Mouse (Mus musculus): ENCODE measurements around the gene Plpp7.

Gene Plpp7

DNA sequence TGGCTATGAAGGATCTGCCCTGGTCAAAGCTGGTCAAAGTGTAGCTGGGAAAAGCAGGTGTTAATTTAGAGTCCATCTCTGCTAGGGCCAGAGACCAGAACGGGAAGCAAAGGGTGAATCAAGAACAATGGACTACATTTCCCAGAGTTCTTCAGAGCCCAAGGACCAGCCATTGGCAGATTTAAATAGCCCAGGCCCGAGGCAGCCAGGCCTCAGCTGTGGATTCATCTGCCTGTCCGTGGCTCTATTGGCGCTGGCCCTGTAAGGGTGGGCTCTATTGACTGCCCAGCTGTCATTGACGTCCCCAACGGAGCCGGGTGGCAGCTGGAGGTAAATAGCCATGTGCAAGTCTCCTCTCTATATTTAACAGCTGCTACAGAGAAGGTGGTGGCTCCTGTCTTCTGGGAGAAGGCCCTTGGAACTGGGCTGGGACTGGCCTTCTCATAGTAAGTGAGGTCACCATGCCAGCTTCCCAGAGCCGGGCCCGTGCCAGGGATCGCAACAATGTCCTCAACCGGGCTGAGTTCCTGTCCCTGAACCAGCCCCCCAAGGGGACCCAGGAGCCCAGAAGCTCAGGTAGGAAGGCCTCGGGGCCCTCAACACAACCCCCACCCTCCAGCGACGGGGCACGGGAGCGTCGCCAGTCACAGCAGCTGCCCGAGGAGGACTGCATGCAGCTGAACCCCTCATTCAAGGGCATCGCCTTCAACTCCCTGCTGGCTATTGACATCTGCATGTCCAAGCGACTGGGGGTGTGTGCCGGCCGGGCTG is at the start of gene Plpp7:
Gene Plpp7, plus strand, starts transcription at position 178 of the 771 bp plus-strand sequence.
- no peak for DNase-seq (ENCODE audit: low spot score in 2 of 2)

DNA sequence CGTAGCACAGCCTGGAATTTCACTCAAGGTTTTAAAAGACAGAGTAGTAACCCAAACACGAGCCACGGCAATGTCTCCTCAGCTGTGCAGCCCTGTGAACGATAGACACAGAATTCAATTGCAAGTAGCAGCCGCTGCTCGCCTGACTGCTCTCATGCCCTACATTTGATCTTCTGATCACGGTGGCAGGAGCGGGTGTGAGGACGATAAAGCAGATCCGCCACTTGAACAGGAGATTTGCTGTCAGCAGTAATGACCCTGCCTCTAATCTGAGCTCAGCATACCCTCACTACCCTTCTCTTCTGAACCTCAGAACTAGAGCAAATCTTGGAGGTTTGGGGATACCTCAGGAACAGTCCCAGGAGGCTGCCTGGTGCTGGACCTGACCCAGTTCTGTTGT is 49.3 kb upstream of the Plpp7 start:
- no peak for DNase-seq (ENCODE audit: low spot score in 2 of 2)

DNA sequence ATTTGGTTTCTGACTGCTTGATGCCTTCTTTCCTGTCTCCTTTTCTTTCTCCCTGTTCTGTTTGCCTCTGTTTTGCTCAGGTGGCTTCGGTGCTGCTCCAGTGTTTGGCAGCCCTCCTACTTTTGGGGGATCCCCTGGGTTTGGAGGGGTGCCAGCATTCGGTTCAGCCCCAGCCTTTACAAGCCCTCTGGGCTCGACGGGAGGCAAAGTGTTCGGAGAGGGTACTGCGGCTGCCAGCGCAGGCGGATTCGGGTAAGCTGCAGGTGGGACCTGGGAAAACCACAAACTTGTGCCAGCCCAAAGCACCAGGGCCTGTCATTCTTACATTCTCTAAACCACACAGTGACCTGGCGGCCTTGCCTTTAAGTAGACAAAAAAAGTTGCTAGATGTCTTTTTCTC is 48.0 kb upstream of the Plpp7 start:
- peak in 1 of 2 experiments; percentile 29 for DNase-seq (ENCODE audit: low spot score in 2 of 2)

DNA sequence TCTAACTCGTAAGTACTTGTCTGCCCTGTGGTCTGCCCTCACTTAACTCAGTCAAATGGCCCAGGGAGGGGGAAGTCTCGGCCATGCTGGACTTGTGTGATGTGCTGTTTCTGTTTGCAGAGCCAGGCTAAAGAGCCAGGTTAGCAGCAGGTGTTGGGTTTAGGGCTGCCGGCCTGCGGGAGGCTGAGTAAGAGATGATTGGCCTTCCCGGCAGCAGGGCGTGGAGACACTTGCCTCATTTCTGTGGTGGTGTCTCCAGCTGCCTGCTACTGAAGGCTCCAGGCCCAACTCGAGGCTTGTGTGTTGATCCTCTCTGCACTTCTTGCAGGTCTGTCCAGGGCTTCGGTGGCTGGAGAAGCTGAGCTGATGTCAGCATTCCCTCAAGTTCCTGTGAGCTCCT is 43.5 kb upstream of the Plpp7 start:
- DNase-seq (ENCODE audit: low spot score in 2 of 2), result no peak

DNA sequence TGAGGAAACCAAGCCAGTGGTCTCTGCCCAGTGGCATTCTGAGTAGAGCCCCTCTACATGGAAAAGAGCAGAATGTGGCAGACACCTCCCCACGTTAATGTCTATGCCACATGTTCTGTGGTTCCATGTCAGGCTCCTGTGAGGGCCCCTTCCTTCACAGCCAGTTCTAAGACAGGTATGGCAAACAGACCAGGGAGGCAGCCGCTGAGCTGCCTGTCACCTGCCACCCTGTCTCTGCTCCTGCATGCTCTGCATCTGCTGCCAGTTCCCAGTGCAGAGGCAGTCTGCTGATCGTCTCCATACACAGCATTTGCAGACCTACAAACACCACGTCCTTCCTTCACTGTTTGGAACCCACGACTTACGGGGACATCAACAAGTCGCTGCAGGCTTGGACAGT is 42.9 kb upstream of the Plpp7 start:
- no peak for DNase-seq (ENCODE audit: low spot score in 2 of 2)

DNA sequence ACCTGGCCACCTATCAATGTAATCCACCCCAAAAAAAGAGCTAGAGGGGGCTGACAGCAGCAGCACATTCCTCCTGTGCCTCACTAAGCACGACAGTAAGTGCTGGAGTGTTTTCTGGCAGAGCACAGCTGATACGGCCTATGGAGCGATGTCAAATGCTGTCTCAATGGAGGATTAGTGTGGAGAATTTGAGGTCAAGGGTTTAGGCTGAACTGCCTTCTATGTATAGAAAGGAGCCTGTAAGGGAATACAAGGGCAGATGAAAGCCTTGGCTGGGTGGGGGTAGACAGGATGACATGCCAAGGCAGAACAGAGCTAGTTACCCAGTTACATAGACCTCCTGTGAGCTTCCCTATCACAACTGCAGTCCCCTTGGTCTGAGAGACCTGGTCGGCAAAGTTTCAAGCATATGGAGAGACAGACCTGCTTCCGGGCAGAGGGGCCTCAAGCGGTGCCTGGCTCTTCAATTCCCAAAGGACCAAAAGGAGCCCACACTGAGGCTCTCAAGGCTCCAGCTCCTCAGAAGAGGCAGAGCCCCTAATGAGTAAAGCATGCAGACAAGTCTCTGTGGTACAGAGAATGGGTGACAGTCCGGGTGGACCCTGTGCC is 39.9 kb upstream of the Plpp7 start:
- DNase-seq (ENCODE audit: low spot score in 2 of 2), result no peak

DNA sequence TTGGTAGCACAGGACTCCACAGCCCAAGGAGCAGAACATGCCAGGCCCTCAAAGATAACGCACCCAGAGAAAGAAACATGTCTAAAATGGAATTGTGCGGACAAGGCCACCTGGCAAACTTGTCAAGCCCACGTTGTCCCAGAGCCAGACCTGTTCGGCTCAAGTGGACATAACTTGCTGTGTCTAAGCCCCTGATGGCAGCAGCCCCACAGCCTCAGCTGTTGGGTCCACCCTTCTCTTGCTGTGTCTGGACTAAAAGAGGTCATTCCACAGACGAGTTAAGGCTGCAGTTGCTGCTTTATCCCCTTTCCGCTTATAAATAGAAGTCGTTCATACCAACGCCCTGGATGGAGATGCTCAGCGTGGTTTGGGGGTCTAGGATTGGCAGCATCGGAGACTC is 38.8 kb upstream of the Plpp7 start:
- DNase-seq (ENCODE audit: low spot score in 2 of 2), result no peak

DNA sequence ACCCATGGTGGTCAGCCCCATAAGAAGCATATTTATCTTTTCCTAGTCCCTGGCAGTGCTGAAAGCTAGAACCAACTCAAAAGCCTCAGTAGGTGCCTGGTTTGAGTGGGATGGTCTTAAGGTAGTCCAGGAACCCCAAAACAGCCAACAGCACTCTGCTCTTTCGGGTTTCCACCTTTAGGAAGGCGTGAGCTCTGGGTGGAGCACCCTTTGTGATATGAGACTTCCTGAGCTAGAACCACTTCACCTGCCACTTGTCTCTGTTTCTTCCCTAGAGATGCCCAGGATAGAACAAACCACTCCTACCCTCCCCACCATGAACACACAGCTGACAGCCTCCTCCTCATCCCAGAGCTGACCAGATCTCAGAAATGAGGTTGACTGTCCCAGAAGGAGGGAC is 38.0 kb upstream of the Plpp7 start:
- DNase-seq (ENCODE audit: low spot score in 2 of 2), result peak; percentile 45 to 46

DNA sequence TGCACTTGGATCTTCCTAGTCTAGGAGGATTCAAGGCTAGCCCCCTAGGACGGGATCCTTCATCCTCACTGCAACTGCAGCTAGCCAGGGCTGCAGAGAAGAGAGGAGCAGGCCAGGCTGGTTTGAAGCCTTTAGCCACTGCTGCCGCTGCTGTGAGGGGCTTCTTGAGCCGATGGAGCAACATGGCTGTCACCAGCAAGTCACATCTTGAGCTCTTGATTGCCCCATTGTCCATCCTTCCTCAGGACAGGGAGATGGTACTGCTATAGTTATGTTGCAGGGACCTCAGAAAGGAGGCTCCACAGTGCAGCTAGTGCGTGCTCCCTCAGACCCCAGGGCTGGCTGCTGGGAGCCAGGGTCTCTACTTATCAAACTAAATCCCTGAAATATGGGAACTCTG is 37.5 kb upstream of the Plpp7 start:
- no peak for DNase-seq (ENCODE audit: low spot score in 2 of 2)

DNA sequence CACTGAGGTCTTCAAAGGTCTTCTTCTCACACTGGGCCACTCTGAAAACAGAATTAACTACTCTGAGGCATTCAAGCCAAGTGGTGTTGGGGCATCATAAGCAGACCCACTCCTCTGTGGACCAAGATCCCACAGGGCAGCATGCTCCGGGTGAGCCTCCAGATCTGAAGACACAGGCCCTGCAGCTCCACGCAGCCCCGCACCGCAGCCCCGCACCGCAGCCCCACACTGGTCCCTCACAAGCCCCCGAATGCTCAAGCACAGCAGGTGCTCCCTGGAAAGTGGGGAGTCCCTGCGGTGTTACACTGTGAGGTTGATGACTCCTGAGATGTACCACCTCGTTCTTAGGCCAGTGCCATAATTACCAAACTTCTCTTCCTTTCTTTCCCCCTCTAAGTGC is 37.1 kb upstream of the Plpp7 start:
- DNase-seq (ENCODE audit: low spot score in 2 of 2), result no peak

DNA sequence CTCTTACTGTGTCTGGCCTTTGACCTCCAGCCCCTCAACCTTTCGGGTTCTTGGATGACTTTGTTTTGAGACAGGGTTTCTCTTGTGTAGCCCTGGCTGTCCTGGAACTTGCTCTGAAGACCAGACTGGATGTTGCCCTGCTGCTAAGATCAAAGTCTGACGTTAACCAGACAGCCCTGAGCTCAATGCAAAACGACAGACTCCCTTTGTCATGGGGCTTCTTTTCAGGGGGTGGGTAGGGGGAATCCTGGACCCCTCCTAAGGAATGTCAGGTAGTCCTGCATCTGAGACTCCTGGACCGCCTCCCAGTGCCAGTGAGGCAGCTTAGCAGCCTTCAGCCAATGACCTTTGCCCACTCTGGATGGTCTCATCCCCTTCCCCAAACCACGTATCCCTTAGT is 36.6 kb upstream of the Plpp7 start:
- DNase-seq (ENCODE audit: low spot score in 2 of 2), result no peak

DNA sequence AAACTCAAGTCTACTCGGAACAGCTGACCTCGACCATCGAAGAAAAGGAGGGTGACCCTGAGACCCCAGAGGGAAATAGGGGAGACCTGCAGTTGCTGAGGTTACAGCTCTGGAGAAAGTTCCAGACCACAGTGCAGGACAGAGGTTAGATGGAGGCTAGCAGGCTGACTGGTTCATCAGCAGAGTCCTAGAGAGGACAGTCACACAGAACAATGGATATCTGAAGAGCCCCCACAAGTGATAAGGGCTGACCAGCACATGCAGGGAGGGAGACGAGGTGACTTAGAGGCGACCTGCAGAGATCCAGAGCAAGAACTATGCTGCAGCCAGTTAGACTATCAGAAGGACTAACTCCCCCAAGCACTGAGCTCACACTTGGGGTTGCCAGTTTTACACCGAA is 35.7 kb upstream of the Plpp7 start:
- no peak for DNase-seq (ENCODE audit: low spot score in 2 of 2)

DNA sequence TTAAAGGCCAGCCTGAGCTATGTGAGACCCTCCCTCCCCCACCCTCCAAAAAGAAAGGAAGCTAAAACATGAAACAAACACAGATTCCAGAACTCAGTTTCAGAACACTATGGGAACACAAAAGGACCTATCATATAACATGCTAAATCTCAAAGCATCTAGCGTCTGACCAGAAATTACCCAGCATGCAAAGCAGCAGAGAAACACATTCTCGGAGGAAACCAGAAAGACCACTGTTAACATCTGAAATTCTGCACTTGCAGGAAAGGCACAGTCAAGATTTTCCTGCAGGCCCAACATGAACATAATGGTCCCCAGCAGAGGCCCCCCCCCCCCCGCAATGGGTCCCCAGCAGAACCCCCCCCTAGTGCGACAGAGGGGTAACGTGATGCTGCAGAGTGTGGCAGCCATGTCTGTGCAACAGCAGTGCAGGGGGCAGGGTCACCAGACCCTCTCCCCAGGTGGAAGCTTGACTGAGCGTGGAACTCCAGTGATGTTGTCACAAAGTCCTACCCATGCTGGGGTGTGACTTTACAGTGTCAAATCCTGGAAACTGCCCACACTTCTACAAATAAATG is 35.0 kb upstream of the Plpp7 start:
- no peak for DNase-seq (ENCODE audit: low spot score in 2 of 2)

DNA sequence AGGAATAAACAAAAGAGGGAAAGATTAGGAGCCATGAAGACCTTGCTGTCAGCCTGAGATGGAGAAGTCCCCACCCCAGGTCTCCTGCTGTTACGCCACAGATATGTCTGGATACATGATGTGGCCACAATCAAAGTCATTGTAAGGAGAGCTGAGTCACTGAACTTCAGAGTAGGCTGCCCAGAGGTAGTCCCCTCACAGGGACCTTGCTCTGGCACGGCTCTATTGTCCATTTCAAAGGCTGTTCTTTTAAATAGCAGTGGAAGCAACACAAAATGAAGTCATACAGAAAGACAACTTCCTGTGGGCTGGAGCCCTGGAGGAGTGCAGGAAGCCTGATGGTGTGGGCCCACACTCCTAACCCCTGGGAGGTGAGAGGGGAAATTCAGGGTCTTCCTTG is 34.1 kb upstream of the Plpp7 start:
- no peak for DNase-seq (ENCODE audit: low spot score in 2 of 2)

DNA sequence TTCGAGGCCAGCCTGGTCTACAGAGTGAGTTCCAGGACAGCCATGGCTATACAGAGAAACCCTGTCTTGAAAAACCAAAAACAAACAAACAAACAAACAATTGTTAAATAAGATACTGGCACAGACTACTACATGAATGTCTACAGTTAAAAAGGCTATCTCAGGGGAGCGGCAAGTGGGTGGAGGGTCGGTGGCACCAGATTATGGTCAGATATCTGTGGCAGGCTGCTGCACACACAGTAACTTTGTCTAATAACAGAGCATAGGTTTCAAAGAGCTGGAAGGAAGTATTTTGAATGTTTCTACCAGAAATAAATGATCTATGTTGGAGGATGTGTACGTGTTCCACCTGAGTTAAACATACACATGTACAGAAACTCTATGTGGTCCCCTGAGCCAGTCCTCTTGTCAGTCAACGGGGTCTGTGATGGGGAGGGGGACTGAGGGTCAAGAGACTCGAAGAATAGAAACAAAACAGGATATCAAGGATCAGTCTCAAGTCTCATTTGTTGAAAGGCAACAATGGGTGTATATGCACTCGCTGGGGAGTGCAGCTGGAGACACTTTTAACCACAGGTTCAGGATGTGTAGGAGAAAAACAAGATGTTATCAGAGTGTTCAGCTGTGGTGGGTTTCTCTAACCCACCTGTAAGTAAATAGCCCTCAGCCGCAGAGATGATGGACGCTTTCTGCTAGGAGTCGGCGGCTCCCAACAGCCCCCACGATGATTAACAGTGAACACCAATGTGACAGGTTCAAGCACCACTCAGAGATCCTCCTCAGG is 33.4 kb upstream of the Plpp7 start:
- DNase-seq (ENCODE audit: low spot score in 2 of 2), result peak in 1 of 2 experiments; percentile 41

DNA sequence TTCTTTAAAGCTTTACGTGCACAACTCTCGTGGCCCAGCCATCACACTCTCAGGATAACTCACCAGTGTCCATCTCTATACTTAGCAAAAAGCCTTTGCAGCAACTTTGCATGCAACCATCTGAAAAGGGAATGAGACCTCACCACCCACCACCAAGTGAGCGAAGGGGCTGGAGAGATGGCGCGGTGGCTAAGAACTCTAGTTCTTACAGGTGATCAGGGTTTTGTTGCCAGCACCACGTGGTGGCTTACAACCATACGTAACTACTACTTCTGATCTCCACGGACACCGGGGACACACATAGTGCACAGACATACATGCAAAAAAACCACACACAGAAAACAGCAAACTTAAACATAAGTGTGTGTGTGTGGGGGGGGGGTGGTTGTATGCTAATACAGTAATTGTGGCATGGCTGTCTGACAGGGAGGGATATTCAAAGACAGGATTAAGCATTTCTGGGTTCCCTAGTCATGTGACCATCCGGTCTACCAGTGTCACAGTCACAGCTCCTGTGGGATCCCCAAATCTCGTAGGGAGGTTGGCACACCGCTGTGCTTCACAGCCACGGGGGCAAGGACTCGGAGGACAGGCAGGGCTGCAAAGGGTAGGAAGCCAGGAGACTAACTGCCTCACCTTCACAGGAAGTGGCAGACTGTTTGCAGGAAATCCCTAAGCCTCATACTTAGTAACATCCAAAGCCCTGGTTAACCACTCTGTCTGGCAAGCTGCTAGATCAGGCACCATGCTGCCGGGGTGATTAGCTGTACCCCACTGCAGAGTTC is 32.5 kb upstream of the Plpp7 start:
- peak; percentile 56 for DNase-seq (ENCODE audit: low spot score in 2 of 2)

DNA sequence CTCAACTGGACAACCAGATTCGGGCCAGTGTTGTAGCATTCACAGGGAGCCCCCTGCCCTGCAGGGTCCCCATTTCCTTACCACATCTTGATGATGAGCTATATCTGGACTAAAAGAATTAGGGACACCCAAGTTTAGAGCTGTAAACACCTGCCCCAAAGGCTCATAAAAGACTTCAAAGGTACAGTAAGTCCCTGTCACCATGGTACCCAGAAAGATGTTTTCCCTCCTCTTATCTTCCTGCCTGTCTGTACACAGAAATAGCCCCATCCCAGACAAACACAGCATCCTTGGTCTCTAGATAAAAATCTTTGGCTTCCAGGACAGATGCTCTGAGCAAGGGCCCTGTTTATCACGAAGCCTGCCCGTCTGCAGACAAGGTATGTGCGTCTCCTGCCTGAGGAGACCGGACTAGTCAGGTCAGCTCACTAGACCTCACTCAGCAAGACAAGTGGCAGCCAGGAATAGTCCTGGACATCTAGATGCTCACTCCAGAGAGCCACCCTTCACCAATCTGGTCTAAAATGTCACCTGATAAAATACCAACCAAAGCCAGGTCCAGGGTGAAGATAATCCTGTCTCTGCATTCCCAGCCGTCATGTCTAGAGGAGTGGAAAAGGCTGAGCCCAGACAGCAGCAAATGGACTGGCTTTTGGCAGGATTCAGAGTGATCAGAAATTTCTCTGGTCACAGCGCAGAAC is 31.7 kb upstream of the Plpp7 start:
- DNase-seq (ENCODE audit: low spot score in 2 of 2), result no peak

DNA sequence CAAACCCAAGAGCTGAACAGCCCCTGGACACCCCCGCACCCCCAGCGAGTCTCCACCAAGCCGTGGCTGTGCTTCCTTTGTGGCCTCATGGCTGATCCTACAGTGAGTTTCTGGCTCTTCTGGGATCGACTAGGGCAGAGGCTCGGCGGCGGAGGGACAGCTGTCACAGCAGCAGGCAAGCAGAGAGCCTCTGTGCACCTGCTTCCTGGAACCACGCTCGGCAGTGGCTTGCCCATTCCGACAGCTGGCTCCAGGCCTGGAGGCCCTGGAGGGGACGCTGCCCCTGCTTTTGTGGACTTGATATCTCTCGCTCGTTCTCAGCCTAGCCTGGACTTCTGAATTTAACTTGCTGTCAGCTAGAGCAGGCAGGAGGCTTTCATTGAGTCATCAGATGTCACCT is 30.4 kb upstream of the Plpp7 start:
- DNase-seq (ENCODE audit: low spot score in 2 of 2), result peak in 1 of 2 experiments; percentile 32

DNA sequence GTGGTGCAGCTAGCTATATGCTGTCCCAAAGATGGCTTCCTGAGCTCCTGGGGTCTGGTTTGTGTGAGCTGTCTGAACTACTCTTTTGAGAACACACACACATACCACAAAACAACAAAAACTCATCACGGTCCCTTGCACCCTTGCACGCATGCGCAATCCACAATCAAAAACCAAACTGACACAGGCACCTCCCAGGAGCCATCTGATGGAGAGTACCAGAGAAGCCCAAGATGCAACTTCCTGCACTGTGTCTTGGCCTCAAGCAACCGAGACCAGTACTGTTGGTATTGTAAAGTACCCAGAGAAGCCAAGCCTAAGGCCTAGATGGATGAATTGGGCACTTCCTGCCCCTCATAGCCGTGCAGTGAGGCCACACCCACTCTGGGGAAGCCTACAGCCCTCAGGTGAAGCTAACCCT is 29.9 kb upstream of the Plpp7 start:
- DNase-seq (ENCODE audit: low spot score in 2 of 2), result peak; percentile 59 to 64

DNA sequence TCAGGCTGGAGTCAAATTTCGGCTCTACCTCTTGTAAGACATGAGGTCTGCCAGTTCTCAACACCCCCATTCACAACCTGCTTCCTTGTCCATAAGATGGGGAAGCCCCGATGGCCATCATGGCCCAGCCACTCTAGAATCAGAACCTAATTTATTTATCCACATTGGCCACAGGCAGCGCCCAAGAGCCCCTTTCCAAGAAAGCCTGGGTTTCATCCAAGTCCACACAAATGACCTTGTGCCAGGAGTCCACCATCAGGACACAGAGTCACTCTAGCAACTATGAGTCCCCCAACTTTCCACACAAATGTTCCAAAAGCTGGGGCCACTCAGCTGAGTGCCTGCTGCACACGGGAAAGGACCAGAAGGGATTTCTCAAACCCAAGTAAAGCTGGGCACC is 29.3 kb upstream of the Plpp7 start:
- DNase-seq (ENCODE audit: low spot score in 2 of 2), result no peak

Data from spleen, postnatal 36 days (tissue).